Mouse (Mus musculus): ENCODE measurements around the gene Incenp.

- TF ChIP-seq TCF12 (IDR thresholded peaks at IDR 0.05; ENCODE audit: insufficient read depth, poor library complexity, severe bottlenecking): no peak
- no peak for TF ChIP-seq POLR2AphosphoS2 (IDR thresholded peaks at IDR 0.05; ENCODE audit: insufficient read length, low read depth)
- peak; percentile 58 for TF ChIP-seq USF1 (IDR thresholded peaks at IDR 0.05; ENCODE audit: low read depth)
- no peak for TF ChIP-seq POLR2A (IDR thresholded peaks at IDR 0.05; ENCODE audit: insufficient read length, low read depth)
- no peak for TF ChIP-seq SRF (IDR thresholded peaks at IDR 0.05; ENCODE audit: control insufficient read depth, insufficient read length, low read depth)
- TF ChIP-seq E2F4 (IDR thresholded peaks at IDR 0.05; ENCODE audit: insufficient read depth): no peak
- TF ChIP-seq MYOD1 (IDR thresholded peaks at IDR 0.05; ENCODE audit: control insufficient read depth in 1 of 3, insufficient read length in 2 of 3, low read depth in 2 of 3): no peak
- TF ChIP-seq MAX (IDR thresholded peaks at IDR 0.05; ENCODE audit: low read depth): no peak
- no peak for TF ChIP-seq CEBPB (IDR thresholded peaks at IDR 0.05; ENCODE audit: insufficient read depth, poor library complexity, severe bottlenecking)
- no peak for TF ChIP-seq MYOG (IDR thresholded peaks at IDR 0.05; ENCODE audit: control insufficient read depth in 1 of 3, insufficient read depth in 1 of 3, insufficient read length in 2 of 3, low read depth in 2 of 3)
- TF ChIP-seq TCF3 (IDR thresholded peaks at IDR 0.05; ENCODE audit: insufficient read length, low read depth): no peak
- TF ChIP-seq REST (IDR thresholded peaks at IDR 0.05; ENCODE audit: insufficient read depth, insufficient read length): no peak
Measured at GRCm38 (mm10) chr19:9920835-9921784, 21.8 kb upstream of the Incenp start.
